Mouse (Mus musculus) NIH3T3 (cell line): ENCODE data around the gene Mansc4.

Source experiments
- DNase-seq: peaks from one replicate; pipeline ENCODE4 v3.0.0-alpha.2; 2012; ENCODE audit warnings: low read depth

Gene Mansc4

DNA sequence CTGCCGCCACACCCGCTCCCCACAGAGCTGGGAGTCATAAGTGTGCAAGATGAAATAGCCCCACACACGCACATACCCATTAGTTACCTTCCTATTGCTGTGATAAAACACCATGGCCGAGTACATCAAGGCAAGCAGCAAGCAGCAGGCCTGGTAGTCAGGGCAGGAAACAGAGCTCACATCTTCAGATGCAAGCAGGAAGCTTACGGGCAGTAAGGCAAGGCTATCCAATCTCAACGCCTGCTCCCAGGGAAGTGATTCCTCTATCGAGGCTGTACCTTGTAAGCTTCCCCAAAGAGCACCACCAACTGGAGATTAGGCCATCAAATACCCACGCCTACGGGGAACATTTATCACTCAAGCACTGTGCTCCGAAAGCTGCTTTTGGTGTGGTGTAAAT lies 6.9 kb downstream of the Mansc4 start:
- no peak for DNase-seq

- DNase-seq, result no peak
These were observed 10.0 kb downstream of the Mansc4 start for GRCm38 (mm10) chr6:147076878-147077277.

- DNase-seq, result no peak
These were observed 10.9 kb downstream of the Mansc4 start for GRCm38 (mm10) chr6:147075808-147076387.

DNA sequence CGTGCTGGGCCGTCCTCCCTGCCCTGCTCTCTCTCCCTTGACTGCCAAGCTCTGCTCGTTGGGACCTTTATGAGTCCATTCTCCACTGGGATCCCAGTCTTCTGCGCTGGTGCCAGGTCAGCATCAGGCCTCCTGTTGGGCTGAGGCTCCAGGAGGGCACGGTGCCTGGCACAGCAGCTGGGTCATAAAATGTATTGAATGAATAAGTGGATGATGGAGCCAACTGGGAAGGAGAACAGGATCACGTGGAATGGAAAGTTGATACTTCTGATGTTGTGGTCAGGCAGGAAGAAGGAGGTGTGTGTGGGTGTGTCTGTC lies 21.9 kb downstream of the Mansc4 start:
- DNase-seq, result peak; percentile 12

- DNase-seq, result no peak
These were observed 22.4 kb downstream of the Mansc4 start for GRCm38 (mm10) chr6:147064226-147064943.

GRCm38 (mm10) chr6:147062694-147063093 lies 24.1 kb downstream of the Mansc4 start:
- peak; percentile 8 for DNase-seq

GRCm38 (mm10) chr6:147062034-147062433 lies 24.8 kb downstream of the Mansc4 start:
- DNase-seq, result no peak

GRCm38 (mm10) chr6:147061630-147062029 lies 25.2 kb downstream of the Mansc4 start:
- no peak for DNase-seq

DNA sequence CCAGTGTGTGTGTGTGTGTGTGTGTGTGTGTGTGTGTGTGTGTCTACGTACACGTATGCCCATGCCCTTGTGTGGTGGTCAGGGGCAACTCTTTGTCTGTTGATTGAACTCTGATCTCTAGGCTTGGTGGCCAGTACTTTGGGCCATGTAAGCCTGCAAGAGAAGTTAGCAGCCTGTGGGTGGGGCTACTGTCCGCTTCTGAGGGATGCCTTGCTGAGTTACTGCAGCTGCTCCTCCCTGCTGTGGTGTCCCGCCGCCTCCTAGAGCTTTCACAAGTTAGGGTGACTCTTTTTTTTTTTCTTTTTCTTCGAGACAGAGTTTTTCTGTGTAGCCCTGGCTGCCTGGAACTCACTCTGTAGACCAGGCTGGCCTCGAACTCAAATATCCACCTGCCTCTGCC lies 27.5 kb downstream of the Mansc4 start:
- DNase-seq, result no peak

DNA sequence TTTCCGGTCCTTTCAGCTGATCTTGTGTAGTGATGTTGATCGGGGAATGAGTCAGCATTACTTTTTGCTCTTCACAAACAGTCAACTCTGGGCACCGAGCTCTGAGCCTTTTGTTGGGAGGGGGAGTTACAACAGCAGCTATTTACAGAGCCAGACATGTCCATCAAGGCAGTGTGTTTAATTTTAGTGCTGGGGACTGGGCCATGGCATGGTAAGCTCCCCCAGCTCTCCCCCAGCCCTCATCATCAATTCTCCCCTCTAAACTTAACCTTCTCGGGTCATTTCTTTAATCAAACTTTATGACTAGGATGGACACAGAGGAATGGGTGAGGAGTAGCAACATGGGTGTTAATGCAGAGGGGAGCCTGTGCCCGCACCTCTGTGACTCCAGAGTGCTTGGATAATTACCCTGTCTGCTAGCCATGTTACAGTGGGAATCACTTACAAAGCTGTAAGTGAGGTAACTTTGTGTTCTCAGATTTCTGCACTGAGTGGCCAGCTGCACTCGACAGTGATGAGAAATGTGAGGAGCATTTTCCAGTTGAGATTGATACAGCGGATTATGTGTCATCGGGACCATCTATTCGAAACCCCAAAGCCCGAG lies 31.4 kb downstream of the Mansc4 start:
- no peak for DNase-seq

- DNase-seq, result no peak
These were observed 32.8 kb downstream of the Mansc4 start for GRCm38 (mm10) chr6:147053785-147054646.

GRCm38 (mm10) chr6:147052440-147052839 lies 34.4 kb downstream of the Mansc4 start:
- no peak for DNase-seq

DNA sequence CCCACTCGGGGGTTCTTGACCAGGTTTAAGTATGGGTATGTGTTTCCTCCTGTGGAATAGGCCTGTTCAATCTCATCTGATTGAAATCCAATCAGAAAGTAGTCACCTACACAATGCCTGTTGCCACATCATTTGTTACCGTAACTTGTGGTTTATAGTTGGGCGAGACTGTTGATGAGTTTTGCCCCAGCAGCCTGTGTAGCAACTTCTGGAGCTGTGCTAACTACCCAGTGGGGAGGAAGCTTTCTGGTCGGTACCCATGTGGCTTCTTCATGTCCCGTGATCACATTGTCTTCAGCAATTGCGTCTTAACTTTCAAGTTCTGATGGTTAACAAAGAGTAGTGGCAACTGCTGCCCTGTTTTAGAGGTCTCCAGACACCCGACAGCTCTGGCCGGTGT lies 35.2 kb downstream of the Mansc4 start:
- DNase-seq, result no peak

GRCm38 (mm10) chr6:147049239-147049805 lies 37.5 kb downstream of the Mansc4 start:
- DNase-seq, result no peak

DNA sequence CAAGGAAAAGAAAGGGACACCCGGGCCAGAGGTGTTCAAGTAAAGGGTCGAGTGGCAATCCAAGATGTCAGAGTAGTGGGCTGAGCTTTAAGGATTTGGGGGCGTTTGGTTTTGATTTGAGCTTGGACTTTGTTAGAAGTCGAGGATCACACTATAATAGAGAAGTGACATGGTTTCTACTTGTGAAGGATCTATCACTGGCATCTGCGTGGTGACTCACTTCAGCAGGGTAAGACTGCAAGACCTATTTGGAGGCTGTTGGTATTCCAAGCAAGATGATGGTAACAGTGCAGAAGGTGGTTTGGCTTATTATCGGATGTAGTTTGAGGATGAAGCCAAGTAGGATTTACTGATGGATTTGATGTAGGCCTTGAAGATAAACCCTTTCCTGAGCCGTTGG lies 43.2 kb downstream of the Mansc4 start:
- peak; percentile 19 for DNase-seq

DNA sequence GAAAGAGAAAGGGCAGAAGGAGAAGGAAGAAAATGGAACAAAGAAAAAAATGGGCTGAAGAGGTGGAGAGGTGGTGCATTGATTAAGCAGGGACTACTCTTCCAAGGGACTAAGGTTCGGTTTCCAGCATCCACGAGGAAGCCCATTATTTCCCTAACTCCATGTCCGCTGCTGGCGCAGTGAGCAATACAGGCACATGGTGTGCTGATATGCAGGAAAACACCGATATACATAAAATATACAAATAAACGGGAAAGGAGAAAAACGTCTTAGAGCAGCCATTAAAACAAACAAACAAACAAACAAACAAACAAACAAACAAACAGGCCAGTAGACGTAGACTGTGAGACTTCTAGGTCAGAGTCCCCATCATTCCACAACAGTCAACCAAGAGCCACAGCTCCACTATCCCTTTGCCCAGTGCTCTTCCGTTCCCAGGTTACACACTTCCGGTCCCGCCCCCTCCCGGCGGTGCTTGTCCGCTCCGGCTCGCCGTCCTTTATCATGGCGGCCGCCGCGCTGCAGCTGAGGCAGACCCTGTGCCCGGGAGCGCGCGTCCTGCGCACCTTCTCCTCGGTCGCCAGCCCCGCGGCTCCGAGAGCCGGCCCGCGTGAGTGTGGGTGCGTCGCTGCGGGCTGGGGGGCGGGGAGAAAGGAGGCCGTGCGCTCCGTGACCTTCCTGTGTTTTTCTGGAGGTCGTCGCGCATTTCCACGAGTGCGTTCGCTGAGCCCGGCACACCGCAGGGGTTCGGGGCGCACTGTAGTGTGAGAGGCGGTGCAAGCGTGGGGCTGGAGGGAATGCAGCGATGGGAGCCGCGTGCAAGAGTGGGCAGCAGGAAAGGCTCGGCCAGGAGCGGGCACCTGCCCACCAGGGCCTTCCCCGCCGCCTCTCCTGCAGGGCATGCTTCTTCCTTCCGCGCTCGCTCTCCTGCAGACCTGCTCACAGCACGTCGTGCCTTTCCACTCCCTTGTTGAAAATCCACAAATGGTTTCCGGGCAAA lies 44.2 kb downstream of the Mansc4 start, which contains the start of gene Mrps35:
Mrps35 (plus strand) TSS at position 474 of the 1,000 bp plus-strand sequence.
- peak; percentile 96 for DNase-seq

DNA sequence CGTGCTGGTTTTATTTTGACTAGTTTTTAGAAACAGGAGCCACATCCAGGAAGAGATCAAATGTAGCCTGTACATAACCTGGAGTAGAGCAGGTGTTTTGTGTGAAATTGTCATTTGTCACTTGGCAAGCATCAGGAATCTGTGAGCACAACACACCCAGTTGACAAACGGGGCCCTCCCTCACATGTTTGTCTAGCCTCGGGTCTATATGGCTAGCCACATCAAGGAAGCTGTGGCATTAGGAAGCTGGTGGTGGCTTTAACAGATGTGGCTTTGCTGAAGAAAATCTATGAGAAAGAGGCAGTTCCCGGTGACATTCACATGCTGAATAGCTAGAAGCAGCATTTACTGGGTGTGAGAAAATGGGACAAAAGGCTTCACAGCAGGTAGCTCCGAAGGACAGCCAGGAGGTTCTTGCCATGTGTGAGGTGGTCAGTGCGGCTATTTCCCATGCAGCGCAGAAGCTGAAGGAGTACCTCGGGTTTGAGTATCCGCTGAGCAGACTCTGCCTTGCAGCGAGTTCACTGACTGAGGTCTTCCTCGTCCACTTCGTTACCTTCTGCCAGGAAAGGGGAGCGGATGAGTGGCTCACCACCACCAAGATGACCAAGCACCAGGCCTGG lies 54.4 kb downstream of the Mansc4 start, which contains the start of gene Rep15:
Rep15 (plus strand) TSS at position 282 of the 623 bp plus-strand sequence.
- no peak for DNase-seq

- no peak for DNase-seq
These were observed 56.5 kb downstream of the Mansc4 start for GRCm38 (mm10) chr6:147030096-147030885.

GRCm38 (mm10) chr6:147029591-147029990 lies 57.2 kb downstream of the Mansc4 start:
- no peak for DNase-seq

- no peak for DNase-seq
These were observed 58.4 kb downstream of the Mansc4 start for GRCm38 (mm10) chr6:147028396-147028795.
